Mouse (Mus musculus): ENCODE results near the gene Tmem114. TPM values are rescaled to one million over a fixed set of nuclear protein-coding genes. Genes with fewer than 3 reads are reported as not detected.

Tmem114 gene
- total RNA-seq, 1 experiment from 2014 or later: not detected

DNA sequence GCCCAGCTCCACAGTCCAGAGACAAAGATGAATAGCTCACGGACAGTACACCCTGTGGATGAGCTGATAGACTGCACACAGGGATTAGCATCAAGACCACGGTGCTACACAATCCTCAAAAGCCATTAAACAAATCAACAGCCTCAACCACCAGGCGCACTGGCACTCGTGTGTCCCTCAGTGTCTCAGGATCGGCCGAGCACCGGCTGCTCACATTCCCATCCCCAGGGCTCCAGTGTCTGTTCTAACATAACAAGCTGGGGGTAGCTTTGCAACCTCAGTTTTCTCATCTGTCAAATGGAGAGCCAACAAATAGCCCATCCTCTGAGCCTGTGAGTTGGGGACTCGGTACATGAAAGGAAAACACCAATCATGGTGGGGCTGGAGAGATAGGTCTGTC, 11.5 kb downstream of the Tmem114 start:
- ATAC-seq (replicated peaks; ENCODE audit: low read depth, poor library complexity, severe bottlenecking): no peak

DNA sequence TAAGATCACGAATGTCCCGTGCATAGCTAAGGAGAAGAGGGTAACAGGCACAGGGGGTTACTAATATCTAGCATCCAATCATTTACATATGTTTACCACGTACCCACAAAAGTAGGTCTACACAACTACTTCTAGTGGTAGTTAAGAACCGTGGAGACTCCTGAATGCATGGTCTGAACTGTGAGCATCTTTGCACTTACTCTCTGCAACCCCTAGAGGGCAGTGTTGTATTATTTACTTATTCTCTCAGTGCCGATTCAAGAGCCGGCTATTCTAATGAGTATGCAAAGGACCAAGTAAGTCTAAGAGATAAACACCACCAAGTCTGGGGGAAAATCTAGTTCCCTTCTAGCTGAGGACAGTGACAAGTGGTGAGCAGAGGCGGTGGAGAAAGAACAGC, 12.7 kb downstream of the Tmem114 start:
- ATAC-seq (replicated peaks; ENCODE audit: low read depth, poor library complexity, severe bottlenecking): peak; percentile 89

DNA sequence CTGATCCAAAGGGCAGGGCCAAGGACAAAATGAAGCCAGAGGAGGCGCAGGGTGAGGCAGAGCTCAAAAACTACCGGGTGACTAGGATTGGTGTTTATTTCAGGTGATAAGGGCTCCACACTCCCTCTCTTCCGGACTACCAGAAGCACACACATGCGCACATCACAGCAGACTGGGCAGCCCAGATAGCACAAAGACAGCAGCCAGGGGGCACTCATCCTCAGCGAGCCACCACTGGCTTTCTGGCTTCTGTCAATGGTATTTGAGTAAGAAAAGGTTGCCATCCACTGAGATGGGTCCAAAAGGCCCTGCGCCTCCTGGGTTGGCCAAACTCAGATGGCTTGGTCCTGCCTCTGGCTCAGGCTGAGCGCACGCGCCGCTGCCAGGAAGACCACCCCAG, 15.7 kb downstream of the Tmem114 start:
- peak; percentile 70 for ATAC-seq (replicated peaks; ENCODE audit: low read depth, poor library complexity, severe bottlenecking)

DNA sequence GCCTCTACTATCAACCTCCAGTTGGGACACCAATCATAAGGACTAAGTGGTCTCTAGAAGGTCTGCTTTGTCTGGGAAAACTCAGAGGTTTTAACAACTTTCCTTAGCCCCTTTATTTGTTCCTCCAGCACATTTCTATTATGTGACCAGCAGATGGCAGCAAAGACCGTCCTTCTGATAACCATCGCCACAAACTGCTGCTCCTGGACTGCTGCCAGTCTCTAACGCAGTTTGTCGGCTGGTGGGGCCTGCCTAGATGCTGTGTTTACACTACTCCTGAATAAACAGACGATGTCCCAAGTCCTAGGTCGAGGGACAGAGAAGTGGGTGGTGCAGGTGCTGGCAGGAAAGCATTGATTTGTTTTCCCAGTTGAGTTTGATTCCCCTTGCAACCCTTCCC, 18.2 kb downstream of the Tmem114 start:
- peak; percentile 57 for ATAC-seq (replicated peaks; ENCODE audit: low read depth, poor library complexity, severe bottlenecking)

DNA sequence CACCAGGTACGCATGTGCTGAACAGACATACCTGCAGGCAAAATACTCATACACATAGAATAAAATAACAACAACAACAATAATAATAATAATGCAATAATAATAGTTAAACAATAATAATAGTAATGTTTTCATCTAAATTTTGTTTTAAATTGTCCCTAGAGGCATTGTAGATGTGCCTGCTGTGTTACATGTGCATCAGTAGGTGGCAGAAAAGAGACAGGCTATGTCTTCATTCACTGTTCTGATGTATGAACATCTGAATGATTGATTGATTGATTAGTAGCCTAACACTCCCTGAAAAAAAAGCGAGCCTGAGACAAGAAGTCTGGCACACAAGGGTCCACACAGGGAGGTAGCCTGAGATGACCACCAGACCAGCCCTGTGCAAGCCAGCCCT, 22.3 kb downstream of the Tmem114 start:
- ATAC-seq (replicated peaks; ENCODE audit: low read depth, poor library complexity, severe bottlenecking): no peak

DNA sequence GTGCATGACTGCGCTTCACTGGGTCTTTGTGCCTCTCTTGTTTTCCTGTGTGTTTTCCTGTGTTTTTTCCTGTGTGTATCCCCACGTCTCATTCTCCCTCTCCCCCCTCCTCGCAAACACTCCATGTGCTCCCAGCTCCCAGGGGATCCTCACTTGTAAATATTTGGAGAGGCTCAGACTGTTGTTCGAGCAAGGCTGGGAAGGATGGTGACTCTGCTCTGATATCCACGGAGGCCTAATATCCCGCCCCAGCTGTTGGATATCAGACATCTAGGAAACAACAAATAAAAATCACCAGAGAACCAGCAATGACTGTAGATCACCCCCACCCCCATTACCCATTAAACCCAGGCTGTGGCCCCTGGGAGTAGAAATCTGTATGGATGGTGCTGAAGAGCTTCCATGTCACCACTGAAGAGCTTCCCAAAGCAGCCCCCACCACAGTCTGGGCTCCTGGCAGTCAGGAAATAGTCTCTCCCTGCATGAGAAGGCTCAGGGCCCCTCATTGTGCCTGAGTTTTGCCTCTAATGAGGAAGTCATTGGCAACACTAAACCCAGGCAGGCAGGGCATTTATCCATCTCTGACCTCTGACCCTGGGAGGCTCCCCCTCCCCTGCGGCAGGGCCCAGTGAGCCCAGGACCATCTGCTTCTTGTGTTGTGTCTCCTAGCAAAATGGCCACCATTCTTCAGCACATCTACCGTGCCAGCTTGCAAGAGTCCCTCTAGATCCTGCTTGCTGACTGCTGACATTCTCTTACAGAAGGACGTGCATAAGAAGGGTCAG, 23.6 kb downstream of the Tmem114 start:
- ATAC-seq (replicated peaks; ENCODE audit: low read depth, poor library complexity, severe bottlenecking): no peak

DNA sequence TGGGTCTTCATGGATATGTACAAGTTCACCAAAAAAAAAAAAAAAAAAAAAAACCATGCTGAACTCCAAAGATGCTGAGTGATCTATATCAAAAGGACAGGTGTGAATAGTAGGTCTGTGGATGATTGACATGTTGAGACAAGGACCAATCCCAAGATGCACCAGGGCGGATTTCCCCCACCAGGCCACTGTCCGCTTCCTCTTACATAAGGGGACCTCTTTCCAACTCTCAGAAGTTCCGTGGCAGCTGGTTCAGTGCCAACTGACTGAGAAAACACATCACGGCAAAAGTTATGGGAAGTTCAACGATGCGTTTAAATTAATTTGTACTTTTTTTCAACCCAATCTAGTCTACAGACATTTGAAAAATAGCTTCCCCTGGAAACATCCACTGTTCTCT, 25.1 kb downstream of the Tmem114 start:
- ATAC-seq (replicated peaks; ENCODE audit: low read depth, poor library complexity, severe bottlenecking): no peak

DNA sequence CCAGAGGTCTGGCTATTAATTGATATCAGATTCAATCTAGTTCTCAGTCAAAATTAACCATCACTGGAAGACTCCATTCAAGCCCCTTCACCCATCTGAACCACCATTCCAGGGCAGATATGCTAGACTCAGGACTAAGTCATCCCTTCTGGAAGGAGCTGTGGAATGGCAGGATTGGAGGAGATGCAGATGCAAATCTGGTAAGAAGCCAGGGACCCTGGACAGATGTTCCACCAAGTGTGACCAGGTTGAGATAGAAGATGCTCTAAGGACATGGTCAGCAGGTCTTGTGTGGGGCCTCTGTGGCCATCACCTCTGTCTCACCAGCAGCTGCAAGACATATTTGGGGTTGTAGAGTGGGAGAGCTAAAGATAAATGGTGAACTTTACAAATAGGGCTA, 30.0 kb downstream of the Tmem114 start:
- ATAC-seq (replicated peaks; ENCODE audit: low read depth, poor library complexity, severe bottlenecking): no peak

DNA sequence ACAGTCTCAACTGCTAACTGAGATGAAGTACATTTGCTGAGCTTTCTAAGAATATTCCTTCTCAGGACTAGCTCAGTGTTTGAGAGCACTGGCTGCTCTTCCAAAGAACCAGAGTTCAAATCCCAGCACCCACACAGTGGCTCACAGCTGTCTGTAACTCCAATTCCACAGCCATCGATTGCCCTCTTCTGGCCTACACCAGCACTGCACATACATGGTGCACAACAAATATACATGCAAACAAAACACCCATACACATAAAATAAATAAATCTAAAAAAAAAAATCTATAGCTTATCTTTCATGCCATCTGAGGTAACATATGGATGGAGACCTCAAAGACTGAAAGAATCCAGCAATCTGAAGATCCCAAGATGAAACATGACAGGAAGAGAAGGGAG, 36.4 kb downstream of the Tmem114 start:
- no peak for ATAC-seq (replicated peaks; ENCODE audit: low read depth, poor library complexity, severe bottlenecking)

DNA sequence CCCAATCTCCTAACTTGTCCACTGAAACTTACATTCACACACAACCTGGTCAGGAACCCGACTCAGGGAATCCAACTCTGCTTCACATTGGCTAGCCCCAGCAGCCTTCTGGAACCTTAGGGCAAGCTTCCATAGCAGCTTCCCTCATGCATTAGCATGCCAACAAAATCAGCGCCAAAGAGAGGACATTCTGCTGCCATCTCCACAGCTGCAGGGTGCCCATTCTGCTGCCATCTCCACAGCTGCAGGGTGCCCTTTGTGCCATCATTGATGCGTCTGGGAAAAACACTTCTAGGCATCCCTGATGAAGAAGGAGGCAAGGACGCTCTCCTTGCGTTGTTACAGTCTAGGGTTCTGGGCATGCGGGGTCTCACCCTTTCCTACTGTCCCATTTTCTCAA, 38.5 kb downstream of the Tmem114 start:
- no peak for ATAC-seq (replicated peaks; ENCODE audit: low read depth, poor library complexity, severe bottlenecking)

DNA sequence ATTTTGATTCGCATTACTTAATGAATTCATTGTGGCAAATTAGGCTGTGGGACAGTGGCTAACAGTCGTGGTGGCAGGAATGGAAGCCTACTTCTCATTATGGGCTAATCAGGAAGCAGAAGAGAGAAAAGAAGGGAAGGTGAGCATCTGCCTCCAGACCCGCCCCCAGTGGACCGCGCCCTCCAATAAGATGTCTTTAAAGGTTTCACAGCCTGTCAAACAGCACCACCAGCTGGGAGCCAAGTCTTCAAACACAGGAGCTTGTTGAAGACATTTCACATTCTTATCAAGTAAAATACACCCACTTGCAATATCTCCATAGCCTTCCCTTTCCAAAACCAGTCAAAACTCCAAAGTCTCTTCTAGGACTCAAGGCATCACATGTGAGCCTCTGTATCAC, 39.3 kb downstream of the Tmem114 start:
- no peak for ATAC-seq (replicated peaks; ENCODE audit: low read depth, poor library complexity, severe bottlenecking)

DNA sequence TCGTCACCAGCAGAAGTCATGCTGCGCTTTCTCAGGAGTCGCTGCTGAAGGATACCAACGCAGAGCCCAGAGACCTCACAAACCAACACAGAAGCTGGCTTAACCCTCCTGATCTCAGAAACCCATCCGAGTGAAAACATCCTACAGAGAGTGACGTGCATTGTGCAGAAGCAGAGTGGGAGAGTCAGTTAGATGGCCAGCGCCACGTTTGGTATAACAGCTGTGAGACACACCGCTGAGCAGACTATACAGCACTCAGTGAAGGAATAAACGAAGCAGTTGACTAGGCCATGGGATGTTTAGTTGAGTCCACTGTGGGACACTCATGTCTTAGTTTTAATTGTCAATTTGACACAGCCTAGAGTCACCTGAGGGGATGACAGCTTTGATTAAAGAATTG, 40.2 kb downstream of the Tmem114 start:
- ATAC-seq (replicated peaks; ENCODE audit: low read depth, poor library complexity, severe bottlenecking): no peak

DNA sequence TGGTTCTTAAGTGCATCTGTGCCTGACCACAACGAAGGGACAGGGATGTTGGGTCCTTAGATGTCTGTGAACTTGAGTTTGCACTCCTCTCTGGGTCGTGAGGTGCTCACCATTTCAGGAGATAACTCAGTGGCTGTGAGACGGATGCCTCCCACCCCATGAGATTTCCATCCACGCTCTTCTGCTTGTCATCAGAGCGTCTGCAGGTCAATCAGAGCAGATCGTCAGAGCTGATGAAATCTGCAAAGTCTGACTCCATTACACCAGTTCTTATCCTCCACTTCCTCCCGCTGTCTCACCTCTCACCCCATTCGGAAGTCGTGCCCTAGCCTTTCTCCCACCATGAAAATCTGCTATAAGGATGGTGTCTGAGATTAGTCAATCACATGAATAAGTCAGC, 41.5 kb downstream of the Tmem114 start:
- no peak for ATAC-seq (replicated peaks; ENCODE audit: low read depth, poor library complexity, severe bottlenecking)

DNA sequence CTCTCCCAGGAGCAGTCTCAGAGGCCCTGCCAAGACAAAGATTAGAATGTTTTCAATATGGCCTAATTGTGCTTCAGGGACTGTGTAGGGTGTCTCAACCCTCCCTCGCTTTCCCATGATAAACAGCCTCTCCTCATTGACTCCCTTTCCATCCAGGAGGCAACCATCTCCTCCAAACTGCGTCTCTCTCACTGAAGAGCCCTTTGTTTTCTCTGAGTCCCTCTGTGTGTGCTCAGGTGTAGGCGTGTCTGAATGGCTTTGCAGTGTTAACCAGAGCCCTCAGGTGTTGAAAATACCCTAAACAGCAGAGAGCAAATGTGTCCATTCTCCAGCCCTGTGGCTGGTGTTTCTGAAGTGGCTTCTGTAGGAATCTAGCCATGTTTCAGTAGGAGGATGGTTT, 61.9 kb downstream of the Tmem114 start:
- ATAC-seq (replicated peaks; ENCODE audit: low read depth, poor library complexity, severe bottlenecking): no peak

Other genes with a start within 250 kb of the Tmem114 start
- 16.2 and 19.4 TPM in 2 replicates for gene Mettl22, start 45.7 kb upstream of the Tmem114 start, total RNA-seq (2017)
- 0.41 TPM in 1 of 2 replicates, not detected in the other for gene Abat, start 88.3 kb upstream of the Tmem114 start, total RNA-seq (2017)
- 42.3 and 48.4 TPM in 2 replicates for gene Pmm2, start 212.5 kb upstream of the Tmem114 start, total RNA-seq (2017)
- 19.9 and 20.4 TPM in 2 replicates for gene Tmem186, start 212.6 kb upstream of the Tmem114 start, total RNA-seq (2017)
- 9.1 and 9.8 TPM in 2 replicates for gene Carhsp1, start 247.0 kb upstream of the Tmem114 start, total RNA-seq (2017)

Data from common myeloid progenitor, adult 5-6 weeks (primary cell).